Mouse (Mus musculus): ENCODE measurements at regions not wholly inside any gene's neighbourhood (a gene's known extent, or its start where the extent isn't known, plus 50 kb on each side); places are given as distances from the start of the nearest gene placed in this dataset.

DNA sequence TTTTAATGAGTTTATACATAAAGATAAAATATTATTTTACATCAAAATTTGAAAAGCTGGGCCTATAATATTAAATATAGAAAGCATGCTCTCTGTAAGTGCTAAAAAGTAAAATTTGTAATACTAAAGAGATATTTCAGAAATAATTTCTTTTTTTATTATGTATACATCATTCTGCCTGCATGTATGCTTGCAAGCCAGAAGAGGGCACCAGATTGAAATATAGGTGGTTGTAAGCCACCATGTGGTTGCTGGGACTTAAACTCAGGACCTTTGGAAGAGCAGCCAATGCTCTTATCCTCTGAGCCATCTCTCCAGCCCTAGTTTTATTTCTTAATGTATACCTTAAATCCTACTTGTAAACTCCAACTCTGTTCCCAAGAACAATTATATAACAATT is 231.7 kb upstream of the Pitrm1 start:
- DNase-seq (ENCODE audit: low spot score) = no peak
- Histone ChIP-seq H3K27ac (no peak overlapping the region), H3K4me3 (no peak overlapping the region), H3K9me3 (replicated peaks) (no peaks in the 10 kb centered on the region), H3K4me1 (no peaks in the 10 kb centered on the region), H3K27me3 (ENCODE audit: low read depth, poor library complexity, severe bottlenecking) (peaks cover 18% of the 10 kb centered on the region; the same call in 1 of the 2 replicates), H3K36me3 (no peaks in the 10 kb centered on the region)

- no peak for DNase-seq (ENCODE audit: low spot score)
- Histone ChIP-seq H3K4me3 (no peak overlapping the region), H3K36me3 (no peaks in the 10 kb centered on the region), H3K27ac (no peak overlapping the region), H3K27me3 (ENCODE audit: low read depth, poor library complexity, severe bottlenecking) (no peaks in the 10 kb centered on the region), H3K4me1 (no peaks in the 10 kb centered on the region), H3K9me3 (replicated peaks) (no peaks in the 10 kb centered on the region)
- WGBS = 88% methylated on average over 2 of the region's 2 CpGs
Measured at GRCm38 (mm10) chr13:6323948-6324347, 224.0 kb upstream of the Pitrm1 start.

- Histone ChIP-seq H3K9me3 (replicated peaks) (no peaks in the 10 kb centered on the region), H3K4me1 (no peaks in the 10 kb centered on the region), H3K27ac (no peak overlapping the region), H3K27me3 (ENCODE audit: low read depth, poor library complexity, severe bottlenecking) (no peaks in the 10 kb centered on the region), H3K36me3 (no peaks in the 10 kb centered on the region), H3K4me3 (no peak overlapping the region)
- 91% methylated on average over 3 of the region's 3 CpGs for WGBS
- DNase-seq (ENCODE audit: low spot score) = no peak
Measured at GRCm38 (mm10) chr13:6330320-6330950, 217.5 kb upstream of the Pitrm1 start.

GRCm38 (mm10) chr13:6340157-6340556 is 207.8 kb upstream of the Pitrm1 start:
- no peak overlapping the region for H3K27ac ChIP-seq
- DNase-seq (ENCODE audit: low spot score) = no peak
- WGBS = 82% methylated on average over 7 of the region's 7 CpGs
- no peaks in the 10 kb centered on the region for H3K27me3 ChIP-seq (ENCODE audit: low read depth, poor library complexity, severe bottlenecking)
- no peaks in the 10 kb centered on the region for H3K9me3 ChIP-seq (replicated peaks)
- no peaks in the 10 kb centered on the region for H3K4me1 ChIP-seq
- no peaks in the 10 kb centered on the region for H3K36me3 ChIP-seq
- no peak overlapping the region for H3K4me3 ChIP-seq

GRCm38 (mm10) chr13:6341102-6341737 is 206.7 kb upstream of the Pitrm1 start:
- H3K4me3 ChIP-seq = no peak overlapping the region
- H3K4me1 ChIP-seq = no peaks in the 10 kb centered on the region
- H3K9me3 ChIP-seq (replicated peaks) = no peaks in the 10 kb centered on the region
- no peak for DNase-seq (ENCODE audit: low spot score)
- no peak overlapping the region for H3K27ac ChIP-seq
- no peaks in the 10 kb centered on the region for H3K36me3 ChIP-seq
- WGBS = 87% methylated on average over 3 of the region's 3 CpGs
- H3K27me3 ChIP-seq (ENCODE audit: low read depth, poor library complexity, severe bottlenecking) = no peaks in the 10 kb centered on the region

GRCm38 (mm10) chr13:6365169-6365568 is 182.8 kb upstream of the Pitrm1 start:
- no peaks in the 10 kb centered on the region for H3K4me1 ChIP-seq
- H3K9me3 ChIP-seq (replicated peaks) = no peaks in the 10 kb centered on the region
- H3K27ac ChIP-seq = no peak overlapping the region
- no peak for DNase-seq (ENCODE audit: low spot score)
- no peak overlapping the region for H3K4me3 ChIP-seq
- no peaks in the 10 kb centered on the region for H3K36me3 ChIP-seq
- H3K27me3 ChIP-seq (ENCODE audit: low read depth, poor library complexity, severe bottlenecking) = no peaks in the 10 kb centered on the region
- 89% methylated on average over 4 of the region's 4 CpGs for WGBS

DNA sequence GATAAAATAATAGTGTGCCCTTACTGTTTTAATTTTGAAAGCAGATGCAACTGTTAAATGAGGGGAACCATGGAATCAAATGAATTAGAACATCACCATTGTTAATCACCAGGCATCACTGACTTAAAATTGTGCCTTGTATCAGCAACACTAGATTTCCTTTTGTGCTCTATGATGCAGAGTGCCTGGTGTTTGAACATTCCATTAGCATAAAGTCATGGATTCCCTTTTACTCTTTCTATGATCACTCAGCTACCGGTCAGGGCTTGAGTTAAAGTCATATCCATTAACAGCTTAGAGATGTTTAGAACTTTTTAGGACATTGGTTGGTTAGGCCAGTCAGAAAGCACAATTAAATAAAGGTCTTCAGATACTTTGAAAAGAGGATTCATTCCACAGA is 180.3 kb upstream of the Pitrm1 start:
- Histone ChIP-seq H3K27me3 (ENCODE audit: low read depth, poor library complexity, severe bottlenecking) (no peaks in the 10 kb centered on the region), H3K27ac (no peak overlapping the region), H3K4me1 (no peaks in the 10 kb centered on the region), H3K4me3 (no peak overlapping the region), H3K36me3 (no peaks in the 10 kb centered on the region), H3K9me3 (replicated peaks) (no peaks in the 10 kb centered on the region)
- DNase-seq (ENCODE audit: low spot score) = no peak
- 90% methylated on average over 1 of the region's 1 CpGs for WGBS

GRCm38 (mm10) chr13:6374570-6375173 is 173.3 kb upstream of the Pitrm1 start:
- Histone ChIP-seq H3K4me1 (no peaks in the 10 kb centered on the region), H3K27ac (no peak overlapping the region), H3K9me3 (replicated peaks) (no peaks in the 10 kb centered on the region), H3K4me3 (no peak overlapping the region), H3K27me3 (ENCODE audit: low read depth, poor library complexity, severe bottlenecking) (no peaks in the 10 kb centered on the region), H3K36me3 (no peaks in the 10 kb centered on the region)
- 83% methylated on average over 3 of the region's 3 CpGs for WGBS
- DNase-seq (ENCODE audit: low spot score) = no peak

DNA sequence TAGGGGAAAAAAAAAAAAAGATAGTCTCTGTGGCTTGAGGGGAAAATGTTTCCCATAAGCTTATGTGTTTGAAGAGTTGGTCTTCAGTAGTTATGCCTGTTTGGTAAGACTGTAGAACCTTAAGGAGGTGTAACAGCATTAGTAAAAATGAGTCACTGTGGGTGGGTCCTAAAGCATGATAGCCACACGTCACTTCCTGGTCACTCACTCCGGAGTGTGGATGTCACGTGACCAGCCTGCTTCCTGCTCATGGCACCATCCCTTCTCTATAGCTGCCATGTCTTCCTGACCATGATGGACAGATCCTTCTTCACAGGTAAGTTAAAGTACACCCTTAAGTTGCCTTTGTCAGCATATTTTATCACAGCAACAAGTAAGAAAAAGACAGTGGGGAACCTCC is 170.0 kb upstream of the Pitrm1 start:
- Histone ChIP-seq H3K27me3 (ENCODE audit: low read depth, poor library complexity, severe bottlenecking) (no peaks in the 10 kb centered on the region), H3K36me3 (no peaks in the 10 kb centered on the region), H3K4me3 (no peak overlapping the region), H3K9me3 (replicated peaks) (no peaks in the 10 kb centered on the region), H3K27ac (no peak overlapping the region), H3K4me1 (no peaks in the 10 kb centered on the region)
- 91% methylated on average over 3 of the region's 3 CpGs for WGBS
- no peak for DNase-seq (ENCODE audit: low spot score)

DNA sequence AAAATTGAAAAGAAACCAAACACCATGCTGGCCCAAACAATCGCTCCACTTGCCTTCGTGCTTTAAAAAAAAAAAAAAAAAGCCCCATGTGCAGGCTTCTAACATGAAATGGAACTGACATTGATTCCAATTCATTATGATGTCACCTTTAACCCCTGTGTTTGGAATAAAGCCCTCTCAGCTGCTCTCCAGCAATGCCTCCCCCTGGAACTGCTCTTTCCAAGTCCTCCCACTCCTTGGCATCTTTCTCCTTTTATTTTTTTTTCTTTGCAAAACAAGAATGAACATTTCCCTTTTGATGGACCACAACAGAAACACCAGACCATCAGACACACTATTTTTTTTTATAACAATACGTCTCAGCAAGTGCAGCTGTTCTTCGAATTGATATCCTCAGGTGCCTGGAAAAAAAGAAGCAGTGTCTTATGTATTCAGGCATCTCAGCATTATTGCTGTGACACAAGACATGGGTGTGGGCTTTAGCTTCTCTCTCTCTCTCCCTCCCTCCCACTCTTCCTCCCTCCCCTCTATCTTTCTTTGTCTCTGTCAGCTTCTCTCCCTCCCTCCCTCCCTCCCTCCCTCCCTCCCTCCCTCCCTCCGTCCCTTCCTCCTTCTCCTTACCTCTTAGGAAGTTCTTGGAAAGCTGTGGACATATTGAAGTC is 152.3 kb upstream of the Pitrm1 start:
- Histone ChIP-seq H3K9me3 (replicated peaks) (no peaks in the 10 kb centered on the region), H3K4me3 (no peak overlapping the region), H3K27ac (no peak overlapping the region), H3K36me3 (no peaks in the 10 kb centered on the region), H3K4me1 (no peaks in the 10 kb centered on the region), H3K27me3 (ENCODE audit: low read depth, poor library complexity, severe bottlenecking) (no peaks in the 10 kb centered on the region)
- no peak for DNase-seq (ENCODE audit: low spot score)
- 82% methylated on average over 4 of the region's 5 CpGs for WGBS

DNA sequence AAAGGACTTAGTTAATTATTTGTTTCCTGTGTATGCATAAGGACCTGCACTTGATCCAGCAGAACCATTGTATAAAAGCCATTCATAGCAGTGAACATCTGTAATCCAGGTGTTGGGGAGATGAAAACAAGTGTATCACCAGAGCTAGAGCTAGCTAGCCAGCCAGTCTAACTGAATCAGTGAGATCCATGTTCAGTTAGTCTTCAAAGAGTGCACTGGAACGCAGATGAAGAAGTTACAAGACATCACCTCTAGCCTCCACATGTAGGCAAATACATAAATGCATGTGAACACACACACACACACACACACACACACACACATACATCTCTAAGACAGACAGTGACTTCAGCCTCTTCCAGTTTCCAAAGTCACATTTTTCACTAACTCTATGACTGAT is 150.3 kb upstream of the Pitrm1 start:
- Histone ChIP-seq H3K9me3 (replicated peaks) (no peaks in the 10 kb centered on the region), H3K36me3 (no peaks in the 10 kb centered on the region), H3K4me3 (no peak overlapping the region), H3K4me1 (no peaks in the 10 kb centered on the region), H3K27me3 (ENCODE audit: low read depth, poor library complexity, severe bottlenecking) (no peaks in the 10 kb centered on the region), H3K27ac (no peak overlapping the region)
- WGBS = 96% methylated on average over 1 of the region's 1 CpGs
- no peak for DNase-seq (ENCODE audit: low spot score)

DNA sequence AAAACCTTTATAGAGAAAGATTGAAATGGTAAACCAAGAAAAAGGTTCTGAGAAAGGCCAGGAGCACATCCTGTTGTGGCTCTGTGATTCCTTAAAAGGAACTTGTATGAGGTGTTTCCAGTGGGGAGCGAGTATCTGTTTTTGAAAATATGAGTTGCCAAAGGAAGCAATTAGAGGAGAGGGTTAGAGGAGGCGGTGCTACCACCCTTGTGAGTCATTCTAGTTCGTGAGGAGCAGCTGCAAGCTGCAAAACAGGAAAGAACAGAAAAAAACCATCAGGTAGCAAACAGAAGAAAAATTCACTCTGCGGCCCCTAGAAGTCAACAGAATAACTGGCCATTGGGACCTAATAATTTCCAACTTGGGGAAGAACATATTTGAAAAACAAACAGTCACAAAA is 116.1 kb upstream of the Pitrm1 start:
- 64% methylated on average over 4 of the region's 4 CpGs for WGBS
- Histone ChIP-seq H3K9me3 (replicated peaks) (no peaks in the 10 kb centered on the region), H3K27me3 (ENCODE audit: low read depth, poor library complexity, severe bottlenecking) (no peaks in the 10 kb centered on the region), H3K4me3 (no peak overlapping the region), H3K27ac (no peak overlapping the region), H3K4me1 (no peaks in the 10 kb centered on the region), H3K36me3 (no peaks in the 10 kb centered on the region)
- DNase-seq (ENCODE audit: low spot score) = no peak

DNA sequence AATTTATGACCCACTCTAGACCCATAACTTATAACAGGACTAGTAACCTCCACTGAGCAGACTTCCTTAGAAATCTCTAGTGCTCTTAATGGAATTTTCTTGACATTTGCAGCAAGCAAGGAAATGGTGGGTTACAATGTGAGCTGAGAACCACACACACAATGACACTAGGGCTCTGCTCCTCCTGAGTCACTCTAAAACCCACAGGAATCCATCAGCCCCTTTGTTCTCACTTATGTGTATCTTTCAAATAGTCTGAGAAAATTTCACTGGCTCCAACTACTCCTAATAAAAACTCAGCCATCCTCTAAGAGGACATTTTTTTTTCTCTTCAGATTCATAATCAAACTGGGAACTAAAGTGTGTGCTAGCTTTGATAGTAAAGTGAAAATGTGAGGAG is 101.0 kb upstream of the Pitrm1 start:
- Histone ChIP-seq H3K9me3 (replicated peaks) (no peaks in the 10 kb centered on the region), H3K4me3 (no peak overlapping the region), H3K4me1 (no peaks in the 10 kb centered on the region), H3K27me3 (ENCODE audit: low read depth, poor library complexity, severe bottlenecking) (no peaks in the 10 kb centered on the region), H3K36me3 (no peaks in the 10 kb centered on the region), H3K27ac (no peak overlapping the region)
- DNase-seq (ENCODE audit: low spot score) = no peak

Data from limb, embryonic 10.5 days (tissue).